Mouse (Mus musculus): Measurements from ENCODE around the gene Speg.

- TF ChIP-seq HCFC1 (IDR thresholded peaks at IDR 0.05; ENCODE audit: borderline replicate concordance, insufficient read depth, low read length) = peak; percentile 96
- no peak for TF ChIP-seq MAFK (IDR thresholded peaks at IDR 0.05; ENCODE audit: insufficient read depth, low read depth, low read length)
- TF ChIP-seq ZC3H11A (IDR thresholded peaks at IDR 0.05; ENCODE audit: borderline replicate concordance, low read depth, low read length) = no peak
- peak; percentile 95 for TF ChIP-seq CHD2 (IDR thresholded peaks at IDR 0.05; ENCODE audit: low read depth, low read length)
Measured at GRCm38 (mm10) chr1:75435475-75436328, 60.6 kb downstream of the Speg start, which contains the start of gene Gmppa.

All from ES-E14 (cell line).